Mouse (Mus musculus): Measurements from ENCODE around the gene Csgalnact2. TPM values are rescaled to one million over a fixed set of nuclear protein-coding genes. Genes with fewer than 3 reads are reported as not detected.

Csgalnact2 gene
- total RNA-seq (2021), result 10 to 100 TPM; 13.4 to 14.0 TPM

GRCm38 (mm10) chr6:118138731-118139709 is at the start of gene Csgalnact2:
TSS of gene Csgalnact2 (minus strand) at chr6:118139140.
- DNase-seq, result peak; percentile 94
- intact Hi-C loops (cut with DNase I), result no loop called here

- no peak for DNase-seq
- intact Hi-C loops (cut with DNase I), result no loop called here
These were observed 49.7 kb upstream of the Csgalnact2 start for GRCm38 (mm10) chr6:118188599-118188998.

GRCm38 (mm10) chr6:118187285-118187641 is 48.3 kb upstream of the Csgalnact2 start:
- intact Hi-C loops (cut with DNase I), result no loop called here
- DNase-seq, result no peak

GRCm38 (mm10) chr6:118186620-118187284 is 47.8 kb upstream of the Csgalnact2 start:
- DNase-seq, result no peak
- intact Hi-C loops (cut with DNase I), result no loop called here

GRCm38 (mm10) chr6:118184126-118184525 is 45.2 kb upstream of the Csgalnact2 start:
- no peak for DNase-seq
- intact Hi-C loops (cut with DNase I), result no loop called here

- intact Hi-C loops (cut with DNase I), result no loop called here
- DNase-seq, result no peak
These were observed 41.1 kb upstream of the Csgalnact2 start for GRCm38 (mm10) chr6:118180085-118180423.

GRCm38 (mm10) chr6:118179316-118180084 is 40.6 kb upstream of the Csgalnact2 start:
- DNase-seq, result peak; percentile 76
- intact Hi-C loops (cut with DNase I), result loop anchor here (1.0 kb wide), 1 partner anchor 200 kb away; no protein-coding TSS in a partner anchor

- intact Hi-C loops (cut with DNase I), result no loop called here
These were observed 35.0 kb upstream of the Csgalnact2 start for GRCm38 (mm10) chr6:118173975-118174328.

GRCm38 (mm10) chr6:118173251-118173974 is 34.5 kb upstream of the Csgalnact2 start:
- DNase-seq, result no peak
- intact Hi-C loops (cut with DNase I), result no loop called here

More at GRCm38 (mm10) chr6:118173975-118174328, 35.0 kb upstream of the Csgalnact2 start:
- no peak for DNase-seq

- intact Hi-C loops (cut with DNase I), result no loop called here
These were observed 32.4 kb upstream of the Csgalnact2 start for GRCm38 (mm10) chr6:118171386-118171785.

GRCm38 (mm10) chr6:118168106-118168505 is 29.2 kb upstream of the Csgalnact2 start:
- intact Hi-C loops (cut with DNase I), result no loop called here
- no peak for DNase-seq

More at GRCm38 (mm10) chr6:118171386-118171785, 32.4 kb upstream of the Csgalnact2 start:
- no peak for DNase-seq

GRCm38 (mm10) chr6:118167013-118167412 is 28.1 kb upstream of the Csgalnact2 start:
- intact Hi-C loops (cut with DNase I), result no loop called here
- no peak for DNase-seq

- DNase-seq, result no peak
- intact Hi-C loops (cut with DNase I), result no loop called here
These were observed 26.6 kb upstream of the Csgalnact2 start for GRCm38 (mm10) chr6:118165516-118165915.

- intact Hi-C loops (cut with DNase I), result no loop called here
- DNase-seq, result no peak
These were observed 25.8 kb upstream of the Csgalnact2 start for GRCm38 (mm10) chr6:118164691-118165090.

- DNase-seq, result no peak
- intact Hi-C loops (cut with DNase I), result no loop called here
These were observed 24.1 kb upstream of the Csgalnact2 start for GRCm38 (mm10) chr6:118163086-118163485.

- DNase-seq, result no peak
- intact Hi-C loops (cut with DNase I), result no loop called here
These were observed 23.6 kb upstream of the Csgalnact2 start for GRCm38 (mm10) chr6:118162457-118163082.

GRCm38 (mm10) chr6:118153091-118153490 is 14.2 kb upstream of the Csgalnact2 start:
- DNase-seq, result no peak
- intact Hi-C loops (cut with DNase I), result no loop called here

- DNase-seq, result no peak
- intact Hi-C loops (cut with DNase I), result no loop called here
These were observed 12.0 kb upstream of the Csgalnact2 start for GRCm38 (mm10) chr6:118150988-118151387.

- intact Hi-C loops (cut with DNase I), result no loop called here
- no peak for DNase-seq
These were observed 11.6 kb upstream of the Csgalnact2 start for GRCm38 (mm10) chr6:118150538-118150937.

- intact Hi-C loops (cut with DNase I), result no loop called here
- DNase-seq, result no peak
These were observed 11.2 kb upstream of the Csgalnact2 start for GRCm38 (mm10) chr6:118150128-118150527.
